Mouse (Mus musculus) embryonic facial prominence, embryonic 13.5 days (tissue): Measurements from ENCODE around the gene Agtpbp1. TPM values are rescaled to one million over a fixed set of nuclear protein-coding genes. Genes with fewer than 3 reads are reported as not detected.

Experiments used
- ATAC-seq: fragments of 200-750 bp; cut with Nextera tagmentation; 2 replicates; pipeline ENCODE4 v1.8.0; 2017; ENCODE audit warnings: low read depth; ENCODE audit not compliant: insufficient number of reproducible peaks, insufficient read depth, low FRiP score, low TSS enrichment
- H3K27ac ChIP-seq: fragments of 300-500 bp; sonication (generic); 2 replicates; pipeline ENCODE4 v1.5.1; 2015; ENCODE audit warnings: moderate library complexity, mild to moderate bottlenecking, inconsistent platforms
- H3K27me3 ChIP-seq: fragments of 300-500 bp; sonication (generic); 2 replicates; pipeline ENCODE4 v1.6.1; 2015; ENCODE audit warnings: mild to moderate bottlenecking, inconsistent platforms
- H3K36me3 ChIP-seq: fragments of 300-500 bp; sonication (generic); 2 replicates; pipeline ENCODE4 v1.6.1; 2015; ENCODE audit warnings: mild to moderate bottlenecking, inconsistent platforms
- H3K4me1 ChIP-seq: fragments of 300-500 bp; sonication (generic); 2 replicates; pipeline ENCODE4 v1.6.1; 2015; ENCODE audit warnings: inconsistent platforms
- H3K4me2 ChIP-seq: fragments of 300-500 bp; sonication (generic); 2 replicates; pipeline ENCODE4 v1.6.1; 2015; ENCODE audit warnings: moderate library complexity, mild to moderate bottlenecking, inconsistent platforms
- H3K4me3 ChIP-seq: fragments of 300-500 bp; sonication (generic); 2 replicates; pipeline ENCODE4 v1.5.1; 2015; ENCODE audit warnings: mild to moderate bottlenecking, inconsistent platforms
- H3K9ac ChIP-seq: fragments of 300-500 bp; sonication (generic); 2 replicates; pipeline ENCODE4 v1.6.1; 2015; ENCODE audit warnings: mild to moderate bottlenecking, inconsistent platforms
- H3K9me3 ChIP-seq: fragments of 300-500 bp; sonication (generic); 2 replicates; pipeline ENCODE4 v1.6.1; 2016; ENCODE audit warnings: inconsistent platforms
- WGBS: fragments of 180-500 bp; shearing (Covaris S2); methylation state at CpG from one replicate; pipeline ENCODE4 v1.1.7; 2015; ENCODE audit warnings: mixed read lengths; 5-methylcytosine and 5-hydroxymethylcytosine counted together
- polyA plus RNA-seq: library from polyadenylated mRNA; unstranded; fragments of >200 nt; fragmentation: Nextera tagmentation; extraction: Ambion mirVana; gene quantifications from 2 replicates; pipeline ENCODE4 v1.2.1, GENCODE M21; 2015

The Agtpbp1 gene
- polyA plus RNA-seq: 17.6 and 18.0 TPM in 2 replicates

DNA sequence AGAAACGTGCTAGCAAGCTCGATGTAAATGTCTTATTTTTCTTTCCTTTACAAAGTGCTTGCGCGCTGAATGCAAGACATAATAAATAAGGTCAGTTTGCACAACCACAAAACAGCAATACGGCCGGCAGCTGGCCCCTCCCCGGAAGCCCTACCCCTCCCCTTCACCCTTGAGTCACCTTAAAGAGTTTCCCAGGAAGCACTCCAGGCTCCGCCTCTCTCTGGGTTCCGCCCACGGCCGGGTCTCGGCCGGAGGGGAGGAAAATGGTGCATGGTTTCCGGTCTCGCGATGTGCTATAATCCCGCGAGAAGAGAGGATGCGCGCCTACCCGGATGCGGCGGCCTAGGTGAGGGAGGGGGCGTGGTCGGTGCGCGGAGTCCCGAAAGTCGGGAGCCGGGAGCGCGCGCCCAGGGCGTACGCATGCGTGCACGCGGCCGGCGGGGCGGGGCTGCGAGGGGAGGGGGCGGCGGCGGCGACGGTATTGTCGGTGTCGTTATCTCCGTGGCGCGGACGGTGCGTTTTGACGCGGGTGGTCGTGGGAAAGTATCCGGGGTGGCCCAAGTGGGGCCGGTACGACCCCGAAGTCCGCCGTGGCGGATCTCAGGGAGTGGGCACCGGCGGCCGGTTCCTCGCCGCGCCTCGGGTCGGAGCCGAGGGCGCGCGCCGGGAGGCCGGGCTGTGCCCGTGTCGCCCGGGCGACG is at the start of gene Agtpbp1, which contains the start of gene Naa35:
Gene Agtpbp1, minus strand, starts transcription at position 281 of the 701 bp plus-strand sequence.
Gene Naa35, plus strand, starts transcription at position 313 of the 701 bp plus-strand sequence.
- Histone ChIP-seq H3K9ac (peak within 1 kb of the TSS; percentile 95), H3K27ac (peak within 1 kb of the TSS; percentile 85), H3K4me2 (peak within 1 kb of the TSS; percentile 79), H3K36me3 (peaks cover 27% of the 10 kb centered on the region), H3K4me3 (peak within 1 kb of the TSS; percentile 95), H3K27me3 (no peaks in the 10 kb centered on the region), H3K4me1 (peaks cover 22% of the 10 kb centered on the region), H3K9me3 (no peaks in the 10 kb centered on the region)
- under 1% methylated on average over 81 of the region's 83 CpGs for WGBS
- peak; percentile 94 for ATAC-seq

DNA sequence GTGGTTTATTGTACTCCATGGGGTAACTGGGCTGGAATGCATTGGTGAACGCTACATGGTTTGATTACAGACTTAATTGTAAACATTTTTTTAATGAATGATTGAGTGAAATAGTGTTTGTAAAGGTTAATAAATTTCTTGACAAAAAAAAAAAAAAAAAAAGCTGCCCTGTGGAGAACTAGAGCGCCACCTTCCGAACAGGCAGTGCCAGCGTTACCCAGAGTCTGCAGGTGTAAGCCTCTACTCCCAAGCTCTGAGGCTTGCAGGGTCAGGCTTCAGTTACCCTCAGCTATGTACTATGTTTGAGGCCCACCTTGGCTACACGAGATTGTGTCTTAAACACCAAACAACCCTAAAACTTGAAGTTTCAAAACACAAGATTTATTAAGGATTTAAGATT is 49.6 kb upstream of the Agtpbp1 start:
- 76% methylated on average over 5 of the region's 5 CpGs for WGBS
- no peak overlapping the region for H3K4me2 ChIP-seq
- H3K4me1 ChIP-seq: no peaks in the 10 kb centered on the region
- H3K9ac ChIP-seq: no peak overlapping the region
- H3K9me3 ChIP-seq: no peaks in the 10 kb centered on the region
- no peaks in the 10 kb centered on the region for H3K27me3 ChIP-seq
- no peak overlapping the region for H3K4me3 ChIP-seq
- H3K36me3 ChIP-seq: peaks cover 94% of the 10 kb centered on the region
- H3K27ac ChIP-seq: no peak overlapping the region
- no peak for ATAC-seq

DNA sequence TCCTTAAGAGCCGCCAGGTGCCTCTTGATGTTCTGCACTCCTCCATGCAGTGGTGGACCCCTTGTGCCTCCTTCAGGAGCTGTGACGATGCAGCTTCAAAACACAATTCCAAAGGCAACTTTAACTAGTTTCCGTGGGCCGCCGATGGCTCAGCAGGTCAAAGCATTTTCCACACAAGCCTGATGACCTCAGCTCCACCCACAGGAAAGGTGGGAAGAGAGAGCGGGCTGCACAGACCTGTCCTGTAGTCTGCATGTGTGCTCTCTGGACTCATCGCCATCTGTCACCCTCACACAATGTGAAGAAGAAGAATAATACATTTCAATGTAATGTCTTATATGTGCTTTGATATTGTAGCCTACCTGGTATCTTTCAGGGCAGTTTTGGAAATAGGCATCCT is 41.7 kb upstream of the Agtpbp1 start:
- Histone ChIP-seq H3K27ac (no peak overlapping the region), H3K27me3 (no peaks in the 10 kb centered on the region), H3K4me2 (no peak overlapping the region), H3K9ac (no peak overlapping the region), H3K4me1 (no peaks in the 10 kb centered on the region), H3K9me3 (no peaks in the 10 kb centered on the region), H3K4me3 (no peak overlapping the region), H3K36me3 (peaks cover 86% of the 10 kb centered on the region)
- WGBS: 86% methylated on average over 7 of the region's 7 CpGs
- no peak for ATAC-seq

DNA sequence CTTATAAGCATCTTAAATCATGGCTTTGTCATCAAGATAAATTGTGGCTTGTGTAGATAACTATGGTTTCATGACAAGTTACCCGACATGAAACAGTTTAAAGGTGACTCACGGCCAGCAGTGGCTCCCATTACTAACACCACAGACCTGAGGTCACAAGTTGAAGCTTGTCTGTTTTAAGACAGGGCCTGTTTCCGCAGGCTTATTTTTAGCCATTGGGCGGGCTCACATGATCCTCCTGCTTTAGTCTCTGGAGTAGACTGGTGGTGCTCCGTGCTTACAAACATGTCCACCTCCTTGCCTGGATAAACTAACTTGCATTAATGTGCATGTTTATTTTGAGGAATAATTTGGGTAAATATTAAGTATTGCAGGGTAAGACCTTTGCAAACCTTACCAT is 39.9 kb upstream of the Agtpbp1 start:
- no peak overlapping the region for H3K4me2 ChIP-seq
- no peaks in the 10 kb centered on the region for H3K9me3 ChIP-seq
- WGBS: 71% methylated on average over 5 of the region's 5 CpGs
- H3K9ac ChIP-seq: no peak overlapping the region
- H3K36me3 ChIP-seq: peaks cover 86% of the 10 kb centered on the region
- H3K4me3 ChIP-seq: no peak overlapping the region
- H3K4me1 ChIP-seq: no peaks in the 10 kb centered on the region
- no peak for ATAC-seq
- no peaks in the 10 kb centered on the region for H3K27me3 ChIP-seq
- H3K27ac ChIP-seq: no peak overlapping the region

DNA sequence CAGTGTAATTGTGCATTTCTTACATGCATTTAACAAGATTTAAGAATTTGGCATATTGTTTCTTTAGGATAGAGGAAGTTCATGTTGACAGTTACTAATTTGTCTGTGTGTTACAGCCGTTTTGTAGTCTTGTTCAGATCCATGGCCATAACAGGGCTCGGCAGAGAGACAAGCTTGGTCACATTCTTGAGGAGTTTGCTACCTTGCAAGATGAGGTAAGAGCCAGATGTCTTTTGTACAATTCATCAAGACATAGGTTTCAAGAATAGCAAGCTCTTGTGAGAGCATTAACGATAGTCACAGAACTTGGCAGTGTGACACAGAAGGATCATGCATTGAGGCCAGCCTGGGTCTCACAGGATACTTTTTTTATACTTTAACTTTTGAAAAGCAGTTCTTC is 39.4 kb upstream of the Agtpbp1 start:
- Histone ChIP-seq H3K4me1 (no peaks in the 10 kb centered on the region), H3K27ac (no peak overlapping the region), H3K4me3 (no peak overlapping the region), H3K36me3 (peaks cover 83% of the 10 kb centered on the region), H3K27me3 (no peaks in the 10 kb centered on the region), H3K9me3 (no peaks in the 10 kb centered on the region), H3K9ac (no peak overlapping the region), H3K4me2 (no peak overlapping the region)
- no peak for ATAC-seq
- 75% methylated on average over 3 of the region's 3 CpGs for WGBS

DNA sequence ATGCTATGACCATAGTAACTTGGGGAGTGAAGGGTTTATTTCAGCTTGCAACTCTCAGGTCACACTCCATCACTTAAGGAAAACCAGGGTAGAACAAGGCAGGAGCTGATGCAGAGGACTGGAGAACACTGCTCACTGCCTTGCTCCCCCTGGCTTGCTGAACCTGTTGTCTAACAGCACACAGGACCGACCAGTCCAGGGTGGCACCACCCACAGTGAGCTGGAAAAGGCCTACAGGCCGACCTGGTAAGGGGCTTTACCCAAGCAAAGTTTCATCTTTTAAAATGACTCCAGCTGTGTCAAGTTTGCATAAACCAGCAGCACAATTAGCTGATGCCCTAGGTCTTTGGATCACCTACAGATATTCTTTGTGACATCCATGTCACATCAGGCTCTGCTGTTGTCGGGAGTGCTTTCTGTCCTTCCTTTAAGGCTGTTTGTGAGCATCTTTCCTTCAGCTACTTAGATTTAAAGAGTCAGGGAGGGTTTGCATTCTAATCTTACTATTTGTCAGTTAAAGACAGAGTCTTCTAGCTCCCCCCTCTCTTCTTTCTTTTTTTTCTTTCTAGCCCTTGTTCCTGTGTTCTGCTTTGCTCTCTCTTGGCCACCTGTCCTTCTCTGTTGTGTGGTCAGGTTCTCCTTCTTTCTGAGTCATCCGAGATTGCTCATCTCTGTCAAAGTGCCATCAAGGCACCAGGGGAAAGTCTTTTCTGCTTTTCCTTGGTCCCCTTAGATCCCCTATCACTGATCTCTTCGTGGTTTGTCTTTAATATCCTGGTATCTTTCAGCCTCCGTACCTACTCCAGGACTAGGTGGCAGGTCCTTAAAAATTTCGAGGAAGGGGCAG is 36.8 kb upstream of the Agtpbp1 start:
- no peak overlapping the region for H3K27ac ChIP-seq
- peaks cover 81% of the 10 kb centered on the region for H3K36me3 ChIP-seq
- ATAC-seq: no peak

DNA sequence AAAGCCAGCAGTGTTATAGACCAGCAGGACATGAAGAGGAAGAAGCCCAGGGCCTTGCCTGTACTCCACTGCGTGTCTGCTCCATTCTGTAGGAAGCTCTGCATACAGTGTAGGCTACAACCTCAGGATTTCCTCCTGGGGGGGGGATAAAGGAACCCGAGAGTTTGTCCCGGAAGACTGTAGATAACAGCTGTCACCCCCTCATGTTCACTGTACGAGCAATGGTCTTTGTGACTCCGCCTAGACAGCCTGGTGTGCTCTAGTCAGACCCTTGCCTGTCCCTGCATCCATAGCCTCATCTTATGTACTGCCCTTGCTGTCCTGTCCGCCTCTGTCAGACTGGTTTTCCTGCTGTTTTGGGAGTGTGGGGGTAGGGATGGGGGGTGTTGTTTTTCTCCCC is 33.4 kb upstream of the Agtpbp1 start:
- H3K27me3 ChIP-seq: no peaks in the 10 kb centered on the region
- H3K4me2 ChIP-seq: no peak overlapping the region
- H3K4me1 ChIP-seq: no peaks in the 10 kb centered on the region
- no peak for ATAC-seq
- no peak overlapping the region for H3K27ac ChIP-seq
- 91% methylated on average over 6 of the region's 6 CpGs for whole genome bisulfite sequencing
- H3K4me3 ChIP-seq: no peak overlapping the region
- H3K9ac ChIP-seq: no peak overlapping the region
- H3K36me3 ChIP-seq: peaks cover 74% of the 10 kb centered on the region
- H3K9me3 ChIP-seq: no peaks in the 10 kb centered on the region

More for the DNA sequence above, 36.8 kb upstream of the Agtpbp1 start:
- WGBS: 82% methylated on average over 7 of the region's 7 CpGs
- no peak overlapping the region for H3K4me3 ChIP-seq
- no peaks in the 10 kb centered on the region for H3K4me1 ChIP-seq
- H3K9me3 ChIP-seq: no peaks in the 10 kb centered on the region
- no peak overlapping the region for H3K4me2 ChIP-seq
- no peak overlapping the region for H3K9ac ChIP-seq
- no peaks in the 10 kb centered on the region for H3K27me3 ChIP-seq

DNA sequence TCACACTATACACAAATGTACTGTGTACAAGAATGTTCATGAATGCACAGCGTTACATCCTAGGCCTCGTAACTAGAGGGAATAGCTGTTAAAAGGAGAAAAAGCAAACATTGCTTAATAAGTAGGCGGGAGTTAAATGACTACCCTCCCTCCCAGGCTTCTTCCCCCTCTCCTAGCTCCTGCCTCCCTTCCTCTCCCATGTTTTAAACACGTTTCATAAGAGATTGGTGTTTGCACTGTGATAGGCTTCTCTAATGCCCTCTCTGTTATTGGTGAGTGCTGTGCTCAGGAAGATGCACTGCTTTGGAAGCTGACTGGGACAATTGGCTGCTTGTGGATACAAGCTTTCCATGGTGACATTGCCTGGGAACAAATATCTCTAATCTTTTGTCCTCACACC is 30.5 kb upstream of the Agtpbp1 start:
- peaks cover 74% of the 10 kb centered on the region for H3K36me3 ChIP-seq
- ATAC-seq: no peak
- H3K4me1 ChIP-seq: no peaks in the 10 kb centered on the region
- no peak overlapping the region for H3K9ac ChIP-seq
- 85% methylated on average over 4 of the region's 4 CpGs for WGBS
- H3K27ac ChIP-seq: no peak overlapping the region
- H3K4me3 ChIP-seq: no peak overlapping the region
- no peaks in the 10 kb centered on the region for H3K9me3 ChIP-seq
- H3K4me2 ChIP-seq: no peak overlapping the region
- H3K27me3 ChIP-seq: no peaks in the 10 kb centered on the region

DNA sequence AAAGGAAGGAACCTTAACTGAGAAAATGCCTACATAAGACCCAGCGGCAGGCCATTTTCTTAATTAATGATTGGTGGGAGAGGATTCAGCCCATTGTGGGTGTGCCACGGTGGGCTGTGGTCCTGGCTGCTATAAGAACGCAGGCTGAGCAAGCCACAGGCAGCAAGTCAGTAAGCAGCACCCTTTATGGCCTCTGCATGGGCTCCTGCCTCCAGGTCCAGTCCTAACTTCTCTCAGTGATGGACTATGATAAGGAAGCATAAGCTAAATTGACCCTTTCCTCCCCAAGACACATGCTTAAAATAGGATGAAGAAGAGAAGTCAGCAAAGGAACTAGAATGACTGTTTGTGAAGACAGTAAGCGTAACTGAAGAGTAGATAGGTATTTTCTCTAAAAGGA is 30.1 kb upstream of the Agtpbp1 start:
- Histone ChIP-seq H3K4me1 (no peaks in the 10 kb centered on the region), H3K4me2 (no peak overlapping the region), H3K27ac (no peak overlapping the region), H3K36me3 (peaks cover 74% of the 10 kb centered on the region), H3K27me3 (no peaks in the 10 kb centered on the region), H3K9ac (no peak overlapping the region), H3K9me3 (no peaks in the 10 kb centered on the region), H3K4me3 (no peak overlapping the region)
- ATAC-seq: no peak
- 89% methylated on average over 4 of the region's 4 CpGs for WGBS

DNA sequence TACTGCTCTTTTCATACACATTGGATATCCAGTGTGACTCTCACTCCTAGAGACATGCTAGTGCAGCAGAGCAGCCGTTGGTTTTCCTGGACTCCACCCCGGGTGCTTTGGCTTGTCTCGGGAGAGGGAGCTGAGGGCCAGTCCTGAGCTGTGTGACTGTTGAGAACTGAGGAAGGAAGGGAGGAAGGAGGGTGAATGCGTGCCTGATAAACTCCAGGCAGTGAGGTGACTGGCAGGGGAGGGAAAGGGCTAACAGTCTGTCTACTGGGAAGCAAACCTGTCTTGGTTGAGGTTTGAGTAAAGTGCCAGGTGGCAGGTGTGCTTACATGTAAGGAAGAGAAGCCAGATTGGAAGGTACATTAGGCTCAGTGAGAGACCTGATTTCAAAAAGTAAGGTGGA is 28.8 kb upstream of the Agtpbp1 start:
- 84% methylated on average over 4 of the region's 4 CpGs for WGBS
- Histone ChIP-seq H3K4me3 (no peak overlapping the region), H3K9ac (no peak overlapping the region), H3K36me3 (peaks cover 80% of the 10 kb centered on the region), H3K4me2 (no peak overlapping the region), H3K27ac (no peak overlapping the region), H3K9me3 (no peaks in the 10 kb centered on the region), H3K27me3 (no peaks in the 10 kb centered on the region), H3K4me1 (no peaks in the 10 kb centered on the region)
- ATAC-seq: no peak

DNA sequence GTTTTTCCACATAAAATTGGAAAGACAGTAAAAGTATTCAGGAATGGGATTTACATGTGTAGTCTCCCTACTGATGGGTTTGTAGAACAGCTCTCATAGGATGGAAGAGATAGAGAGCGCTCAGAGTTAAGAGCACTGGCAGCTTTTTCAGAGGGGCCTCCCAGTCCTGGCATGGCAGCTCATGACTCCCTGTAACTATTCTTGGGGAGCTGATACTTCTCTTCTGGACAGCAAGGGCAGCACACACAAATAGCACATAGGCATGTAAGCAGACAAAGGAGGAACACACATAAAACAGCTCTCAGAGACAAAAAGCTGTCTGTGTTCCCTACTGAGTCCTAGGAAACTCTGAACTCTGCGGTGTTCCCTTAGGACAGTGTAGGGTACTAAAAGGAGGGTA is 25.4 kb upstream of the Agtpbp1 start:
- no peak overlapping the region for H3K9ac ChIP-seq
- H3K4me2 ChIP-seq: no peak overlapping the region
- no peak overlapping the region for H3K4me3 ChIP-seq
- H3K27me3 ChIP-seq: no peaks in the 10 kb centered on the region
- WGBS: 93% methylated on average over 2 of the region's 2 CpGs
- ATAC-seq: no peak
- no peaks in the 10 kb centered on the region for H3K9me3 ChIP-seq
- H3K36me3 ChIP-seq: peaks cover 86% of the 10 kb centered on the region
- H3K4me1 ChIP-seq: no peaks in the 10 kb centered on the region
- H3K27ac ChIP-seq: no peak overlapping the region

DNA sequence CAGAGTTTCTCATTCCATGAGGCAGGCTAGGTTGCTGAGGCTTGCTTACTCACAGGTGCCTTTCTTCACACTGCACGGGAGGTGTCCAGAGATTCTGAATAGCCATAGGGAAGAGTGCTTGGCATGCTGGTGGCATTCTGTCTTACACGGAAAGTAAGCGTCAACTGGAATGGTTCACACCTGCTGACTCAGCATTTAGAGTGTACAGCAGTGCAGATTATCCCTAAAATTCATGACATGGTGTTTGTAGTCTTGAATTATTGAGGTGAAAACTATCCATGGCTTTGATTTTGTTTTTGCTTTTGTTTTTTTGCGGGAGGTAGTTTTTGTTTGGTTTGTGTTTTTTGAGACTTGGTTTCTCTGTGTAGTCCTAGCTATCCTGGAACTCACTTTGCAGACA is 24.9 kb upstream of the Agtpbp1 start:
- Histone ChIP-seq H3K36me3 (peaks cover 86% of the 10 kb centered on the region), H3K27ac (no peak overlapping the region)
- 90% methylated on average over 4 of the region's 4 CpGs for WGBS

More for the DNA sequence above, 24.9 kb upstream of the Agtpbp1 start:
- H3K4me1 ChIP-seq: no peaks in the 10 kb centered on the region
- no peak overlapping the region for H3K4me3 ChIP-seq
- H3K4me2 ChIP-seq: no peak overlapping the region
- H3K27me3 ChIP-seq: no peaks in the 10 kb centered on the region
- no peak overlapping the region for H3K9ac ChIP-seq
- ATAC-seq: no peak
- no peaks in the 10 kb centered on the region for H3K9me3 ChIP-seq
